Mouse (Mus musculus) naive thymus-derived CD4-positive, alpha-beta T cell, adult 5 months (primary cell): ENCODE results near the gene Olfr1535. TPM values are rescaled to one million over a fixed set of nuclear protein-coding genes. Genes with fewer than 3 reads are reported as not detected.

Experiments
- polyA plus RNA-seq: library from polyadenylated mRNA; unstranded; fragments of 100-300 nt; shearing (Covaris generic); gene quantifications from one replicate; pipeline ENCODE4 v1.2.1, GENCODE M21; 2017

Gene Olfr1535
- not detected for polyA plus RNA-seq

DNA sequence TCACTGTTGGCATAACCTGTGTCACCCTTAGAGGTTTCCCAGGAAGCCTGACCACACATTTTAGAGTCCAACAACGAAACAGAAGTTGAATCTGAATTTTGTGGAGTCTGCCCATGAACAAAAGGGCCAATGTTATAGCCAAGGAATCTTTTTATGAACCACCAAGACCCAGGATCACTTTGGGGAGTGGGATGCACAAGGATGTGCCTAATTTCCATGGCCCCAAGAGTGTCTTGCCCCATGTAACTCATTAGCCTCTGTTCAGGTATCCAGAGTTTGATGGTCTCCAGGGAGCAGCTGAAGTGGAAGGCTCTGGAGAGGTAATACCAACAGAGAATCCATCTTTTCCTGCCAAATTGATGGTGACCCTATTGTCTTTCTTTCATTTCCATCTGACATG is at the start of gene Olfr1535:
TSS of gene Olfr1535 (minus strand) at position 101 of the 400 bp plus-strand sequence.

DNA sequence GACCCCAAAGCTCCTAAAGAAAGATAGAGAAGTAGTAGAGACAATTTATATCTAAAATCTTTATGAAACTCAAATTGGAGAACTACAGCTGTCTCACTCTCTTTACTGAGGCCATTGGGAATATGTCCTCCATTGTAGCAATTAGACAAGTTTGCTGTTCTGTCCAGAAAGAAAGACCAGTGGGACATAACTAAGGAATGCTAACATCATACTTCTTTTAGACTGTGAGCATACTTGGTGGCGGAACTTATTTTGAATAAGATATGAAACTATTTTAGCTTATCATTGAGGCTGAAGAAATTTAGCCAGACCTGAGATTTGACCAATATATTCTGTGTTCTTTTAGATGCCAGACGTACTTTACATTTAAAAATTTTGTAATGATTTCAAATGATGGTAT is 22.0 kb upstream of the Olfr1535 start, which contains the start of gene Olfr1364:
TSS of gene Olfr1364 (minus strand) at position 101 of the 400 bp plus-strand sequence.

DNA sequence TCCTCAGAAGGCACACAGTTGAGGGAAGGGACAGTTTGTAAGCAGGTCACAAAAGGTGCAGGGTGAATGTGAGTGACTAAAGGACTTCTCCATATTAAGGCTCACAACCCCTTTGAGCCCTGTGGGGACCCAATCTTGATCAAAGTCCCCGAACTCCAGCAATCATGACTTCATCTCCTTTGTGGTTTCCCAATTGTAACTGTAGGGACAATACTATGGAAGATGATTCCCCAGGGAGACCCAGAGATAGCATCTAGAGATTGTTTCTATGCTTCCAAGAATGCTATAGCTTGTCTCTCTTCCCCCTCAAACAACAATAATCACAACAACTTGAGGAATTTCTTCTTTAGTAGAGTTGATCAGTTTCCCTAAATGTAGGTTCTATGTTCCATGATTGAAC is 17.0 kb downstream of the Olfr1535 start, which contains the start of gene Olfr1366:
TSS of gene Olfr1366 (minus strand) at position 101 of the 400 bp plus-strand sequence.

DNA sequence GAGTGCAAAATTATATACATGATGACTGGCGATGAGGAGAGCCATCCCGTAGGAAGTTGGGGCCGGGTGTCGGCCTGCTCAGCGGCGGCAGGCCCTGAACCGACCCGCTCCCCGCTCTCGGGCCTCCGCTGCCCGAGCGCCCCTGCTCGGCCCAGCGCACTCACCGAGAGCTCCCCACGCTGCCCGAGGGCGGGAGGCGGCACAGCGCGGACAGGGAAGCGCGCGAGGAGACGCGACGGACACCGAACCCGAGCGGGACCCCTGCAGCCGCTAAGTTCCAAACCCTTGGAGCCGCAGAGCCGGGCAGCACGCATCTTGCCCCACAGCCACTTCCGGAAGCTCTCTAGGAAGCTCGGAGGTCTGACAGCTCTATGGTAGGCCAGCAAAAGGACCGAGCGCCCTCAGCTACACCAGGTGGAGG is 28.9 kb downstream of the Olfr1535 start, which contains the start of gene Zkscan8:
TSS of gene Zkscan8 (minus strand) at position 340 of the 421 bp plus-strand sequence.

Other genes with a start within 250 kb of the Olfr1535 start
- not detected for gene Gpx6, start 247.8 kb downstream of the Olfr1535 start, polyA plus RNA-seq
- not detected for gene Olfr1367, start 213.0 kb downstream of the Olfr1535 start, polyA plus RNA-seq
- 3.2 TPM for gene Zscan12, start 197.1 kb downstream of the Olfr1535 start, polyA plus RNA-seq
- gene Zkscan3, start 157.1 kb downstream of the Olfr1535 start, polyA plus RNA-seq = 33.9 TPM
- 0.26 TPM for gene Pgbd1, start 118.8 kb downstream of the Olfr1535 start, polyA plus RNA-seq
- 6.6 TPM for gene Zscan26, start 106.2 kb downstream of the Olfr1535 start, polyA plus RNA-seq
- not detected for gene Nkapl, start 91.4 kb downstream of the Olfr1535 start, polyA plus RNA-seq
- not detected for gene Zkscan4, start 81.0 kb downstream of the Olfr1535 start, polyA plus RNA-seq
- gene Gm10065, start 80.5 kb downstream of the Olfr1535 start, polyA plus RNA-seq = not detected
- 0.55 TPM for gene AK157302, start 64.7 kb downstream of the Olfr1535 start, polyA plus RNA-seq
- 3.5 TPM for gene Gm11273, start 58.5 kb downstream of the Olfr1535 start, polyA plus RNA-seq
- gene Zkscan8, start 28.8 kb downstream of the Olfr1535 start, polyA plus RNA-seq = 3.1 TPM
- 0.11 TPM for gene Olfr1366, start 17.1 kb downstream of the Olfr1535 start, polyA plus RNA-seq
- gene Olfr1364, start 21.9 kb upstream of the Olfr1535 start, polyA plus RNA-seq = not detected
- gene Olfr1362, start 54.1 kb upstream of the Olfr1535 start, polyA plus RNA-seq = not detected
- gene Olfr11, start 82.6 kb upstream of the Olfr1535 start, polyA plus RNA-seq = not detected
- not detected for gene Olfr1361, start 103.5 kb upstream of the Olfr1535 start, polyA plus RNA-seq
- not detected for gene Olfr1360, start 117.5 kb upstream of the Olfr1535 start, polyA plus RNA-seq
- gene Olfr1359, start 138.2 kb upstream of the Olfr1535 start, polyA plus RNA-seq = not detected
- not detected for gene Hist1h2bl, start 156.2 kb upstream of the Olfr1535 start, polyA plus RNA-seq
- gene Hist1h2ai, start 156.5 kb upstream of the Olfr1535 start, polyA plus RNA-seq = not detected
- gene Hist1h3h, start 157.8 kb upstream of the Olfr1535 start, polyA plus RNA-seq = 1.7 TPM
- not detected for gene Hist1h2bm, start 162.2 kb upstream of the Olfr1535 start, polyA plus RNA-seq
- gene Hist1h4j, start 175.2 kb upstream of the Olfr1535 start, polyA plus RNA-seq = 1.1 TPM
- 10.0 TPM for gene Hist1h4k, start 190.6 kb upstream of the Olfr1535 start, polyA plus RNA-seq
- 4.1 TPM for gene Hist1h2ak, start 193.9 kb upstream of the Olfr1535 start, polyA plus RNA-seq
- gene Hist1h2bn, start 194.2 kb upstream of the Olfr1535 start, polyA plus RNA-seq = 2.5 TPM
- 0.97 TPM for gene Hist1h1b, start 220.7 kb upstream of the Olfr1535 start, polyA plus RNA-seq
- 1.9 TPM for gene Hist1h3i, start 223.5 kb upstream of the Olfr1535 start, polyA plus RNA-seq
- 2.3 TPM for gene Hist1h2an, start 227.3 kb upstream of the Olfr1535 start, polyA plus RNA-seq
- gene Hist1h2bp, start 227.6 kb upstream of the Olfr1535 start, polyA plus RNA-seq = not detected